Mouse (Mus musculus) lung, adult 2 months (tissue): Measurements from ENCODE around the gene Gm28051. TPM values are rescaled to one million over a fixed set of nuclear protein-coding genes. Genes with fewer than 3 reads are reported as not detected.

Source experiments
- DNase-seq: peaks from one replicate; pipeline ENCODE4 v3.0.0; 2022
- H3K4me1 ChIP-seq: fragments of 200-500 bp; 2 replicates; pipeline ENCODE4 v1.6.1; 2011; ENCODE audit warnings: low read length; ENCODE audit not compliant: control insufficient read depth, insufficient read depth
- H3K4me3 ChIP-seq: fragments of 200-500 bp; replicated peaks from 2 replicates; pipeline ENCODE3; 2011; ENCODE audit warnings: low read depth, mild to moderate bottlenecking, control low read depth, low read length; ENCODE audit errors: extremely low read depth
- CTCF ChIP-seq: fragments of 200-500 bp; IDR thresholded peaks from 2 replicates; pipeline ENCODE4 v1.5.1; 2011; ENCODE audit warnings: mild to moderate bottlenecking, low read length, control low read depth; ENCODE audit not compliant: insufficient read depth
- POLR2A ChIP-seq: fragments of 200-500 bp; IDR thresholded peaks from 2 replicates; pipeline ENCODE4 v1.6.1; 2011; ENCODE audit warnings: low read depth, mild to moderate bottlenecking, control low read depth, low read length, borderline replicate concordance; ENCODE audit errors: extremely low read depth
- WGBS: fragments of 180-500 bp; shearing (Covaris S2); methylation state at CpG from one replicate; pipeline ENCODE4 v1.1.7; 2018; 5-methylcytosine and 5-hydroxymethylcytosine counted together
- polyA plus RNA-seq: library from polyadenylated mRNA; depleted of rRNA; stranded (reverse); fragments of >200 nt; gene quantifications from 2 replicates; pipeline ENCODE4 v1.2.3, GENCODE M21; 2012

The Gm28051 gene
- polyA plus RNA-seq, 1 experiment: not detected

DNA sequence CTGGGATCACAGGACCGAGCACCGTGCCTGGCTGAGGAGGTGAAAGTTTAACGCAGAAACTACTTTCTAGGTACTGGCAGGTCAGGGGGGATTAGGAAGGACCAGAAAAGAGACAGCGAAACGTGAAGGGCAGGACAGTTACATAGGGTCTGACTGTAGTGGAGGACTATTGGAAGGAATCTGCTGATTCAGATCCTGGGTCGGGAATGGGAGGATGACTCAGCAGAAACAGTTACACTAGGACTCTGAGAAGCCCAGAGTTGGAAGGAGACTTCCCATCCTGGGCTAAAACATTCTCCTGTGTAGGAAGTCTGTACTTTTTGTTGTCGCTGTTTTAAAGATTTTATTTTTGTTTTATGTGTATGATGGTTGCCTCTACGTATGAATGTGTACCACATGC, 14.0 kb upstream of the Gm28051 start:
- WGBS: 97% methylated on average over 8 of the region's 8 CpGs
- TF ChIP-seq POLR2A (no peak), CTCF (no peak)
- H3K4me3 ChIP-seq: no peak overlapping the region
- no peak for DNase-seq
- no peaks in the 10 kb centered on the region for H3K4me1 ChIP-seq

DNA sequence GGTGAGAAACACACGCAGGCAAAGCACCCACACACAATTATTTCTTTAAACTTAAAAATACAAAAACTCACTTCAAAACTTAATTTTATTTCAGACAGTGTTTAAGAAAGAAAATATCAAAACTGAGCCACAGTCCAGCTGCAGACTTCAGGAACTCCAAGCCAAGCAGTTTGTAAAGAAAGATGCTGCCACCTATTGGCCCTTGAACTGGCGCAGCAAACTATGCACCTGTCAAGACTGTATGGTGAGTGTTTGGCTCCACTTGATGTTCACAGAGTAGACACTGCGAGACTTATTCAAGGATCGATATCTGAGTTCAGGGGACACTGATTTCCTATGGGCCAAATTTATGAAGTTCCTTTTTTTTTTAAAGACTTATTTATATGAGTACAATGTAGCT, 11.4 kb upstream of the Gm28051 start:
- Histone ChIP-seq H3K4me3 (no peak overlapping the region), H3K4me1 (no peaks in the 10 kb centered on the region)
- 86% methylated on average over 4 of the region's 4 CpGs for WGBS
- no peak for DNase-seq
- no peak for TF ChIP-seq POLR2A
- 0 out of 2 replicates have a peak, but pooled peaks have one; percentile 10 for TF ChIP-seq CTCF

DNA sequence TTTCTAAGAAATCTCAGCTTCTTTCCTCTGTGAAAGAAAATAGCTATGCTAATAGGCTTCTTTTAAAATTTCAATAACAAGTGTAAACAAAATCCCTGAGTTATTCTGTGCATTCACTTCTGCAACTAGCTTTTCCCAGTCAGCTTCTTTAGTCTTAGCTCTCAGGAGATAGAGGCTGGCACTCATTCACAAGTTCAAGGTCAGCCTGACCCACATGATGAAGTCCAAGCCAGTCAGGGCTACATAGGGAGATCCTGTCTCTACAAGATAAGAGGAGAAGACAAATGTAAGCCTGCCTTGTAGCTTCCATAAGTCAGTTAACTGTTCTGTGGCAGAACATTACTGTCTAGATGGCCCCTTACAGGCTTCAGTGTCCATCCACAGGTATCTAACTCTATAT, 6.1 kb upstream of the Gm28051 start:
- no peak for TF ChIP-seq CTCF
- TF ChIP-seq POLR2A: no peak
- H3K4me3 ChIP-seq: no peak overlapping the region

DNA sequence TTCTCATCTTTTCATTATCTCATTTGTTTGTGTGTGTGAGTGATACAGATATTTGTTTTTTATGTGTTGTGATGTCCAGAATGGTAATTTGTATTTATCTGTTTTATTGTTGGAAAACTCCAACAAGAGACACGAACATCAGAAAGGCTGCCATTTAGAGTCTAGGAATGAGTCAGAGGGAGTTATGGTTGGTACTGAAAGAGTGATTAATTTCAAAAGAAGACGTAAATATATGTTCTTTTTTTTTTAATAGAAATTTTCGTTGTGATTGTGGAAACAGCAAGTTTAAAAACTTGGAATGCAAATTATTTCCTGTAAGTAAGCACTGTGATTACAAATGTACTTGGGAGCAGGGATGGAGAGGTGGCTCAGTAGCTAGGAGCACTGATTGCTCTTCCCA, 4.1 kb upstream of the Gm28051 start:
- Histone ChIP-seq H3K4me3 (no peak overlapping the region), H3K4me1 (peaks cover 6% of the 10 kb centered on the region)
- DNase-seq: no peak
- TF ChIP-seq CTCF (no peak), POLR2A (no peak)
- WGBS: 67% methylated on average over 3 of the region's 3 CpGs

More for the DNA sequence above, 6.1 kb upstream of the Gm28051 start:
- DNase-seq: no peak
- H3K4me1 ChIP-seq: peaks cover 4% of the 10 kb centered on the region

DNA sequence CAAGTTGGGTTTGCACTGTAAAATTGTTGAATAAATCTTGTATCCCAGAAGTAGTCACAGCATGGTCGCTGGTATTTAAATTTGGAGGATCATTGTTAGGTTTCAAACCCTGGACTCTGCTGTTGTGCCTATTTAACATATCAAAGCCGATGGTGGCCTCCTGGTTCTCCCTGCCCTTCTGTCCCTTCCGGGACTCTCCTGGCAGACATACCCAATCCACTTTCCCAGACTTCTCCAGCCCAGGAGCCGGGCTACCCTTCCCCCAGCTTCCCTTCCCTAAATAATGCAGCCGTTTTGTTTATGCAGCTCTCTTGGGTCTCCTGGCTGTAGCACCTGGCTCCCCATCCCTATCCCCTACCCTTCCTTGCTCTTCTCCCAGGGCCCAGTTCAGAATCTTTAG, 1.4 kb upstream of the Gm28051 start:
- peak overlapping the region; percentile 97 for H3K4me3 ChIP-seq
- no peak for DNase-seq
- H3K4me1 ChIP-seq: peaks cover 6% of the 10 kb centered on the region
- no peak for TF ChIP-seq CTCF
- no peak for TF ChIP-seq POLR2A
- WGBS: 2% methylated on average over 5 of the region's 5 CpGs

DNA sequence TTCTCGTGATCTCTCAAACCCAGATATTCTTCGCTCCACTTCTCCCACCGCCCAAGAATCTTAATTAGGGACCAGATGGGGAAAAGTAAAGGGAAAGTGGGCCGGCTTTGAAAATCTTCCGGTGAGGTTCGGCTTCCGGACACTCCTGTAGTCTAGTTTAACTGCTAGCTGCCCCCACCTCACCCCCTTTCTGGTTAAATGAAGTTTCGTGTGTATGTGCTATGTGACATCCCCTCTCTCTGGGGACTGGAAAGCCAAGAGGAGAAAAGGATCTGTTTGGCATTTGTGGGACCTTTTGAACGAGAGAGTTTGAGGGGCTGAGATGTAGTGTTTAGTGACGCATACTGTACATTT, 815 bp upstream of the Gm28051 start, which contains the start of gene Gm20604:
Gene Gm20604 (minus strand): TSS at position 270 of the 354 bp plus-strand sequence.
- TF ChIP-seq POLR2A (no peak), CTCF (no peak)
- DNase-seq: no peak
- WGBS: under 1% methylated on average over 10 of the region's 10 CpGs
- H3K4me3 ChIP-seq: peak within 1 kb of the TSS; percentile 97
- peaks cover 6% of the 10 kb centered on the region for H3K4me1 ChIP-seq

DNA sequence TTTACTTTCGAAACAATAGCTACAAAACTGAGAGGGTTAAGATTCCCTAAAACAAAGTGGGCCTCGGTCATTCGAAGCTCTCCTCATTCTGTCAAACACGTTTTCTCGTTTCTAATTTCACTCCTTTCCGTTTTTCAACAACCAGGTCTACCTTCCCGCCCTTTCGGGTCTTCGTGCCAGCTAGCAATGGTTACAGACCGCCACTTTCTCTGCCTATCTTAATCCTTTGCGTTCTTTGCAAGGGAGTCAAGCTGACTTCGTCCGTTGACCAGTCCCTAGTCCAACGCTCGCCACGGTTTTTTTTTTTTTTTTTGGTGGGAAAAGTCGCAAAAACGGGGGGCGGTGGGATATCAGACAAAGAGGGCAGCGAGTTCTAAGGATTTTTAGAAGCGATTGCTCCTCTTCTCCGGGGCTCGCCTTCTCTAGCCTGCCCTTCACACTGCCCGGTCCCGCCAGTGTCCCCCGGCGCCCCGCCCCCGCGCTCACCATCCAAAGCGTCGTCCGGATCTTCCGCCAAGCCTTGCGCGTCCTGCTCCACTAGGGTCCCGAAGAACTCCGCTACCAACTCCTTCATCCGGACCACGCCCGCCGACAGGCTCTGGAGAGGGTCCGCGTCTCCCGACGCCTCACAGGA, 393 bp downstream of the Gm28051 start:
- WGBS: 1% methylated on average over 46 of the region's 46 CpGs
- Histone ChIP-seq H3K4me3 (peak overlapping the region; percentile 93), H3K4me1 (peaks cover 6% of the 10 kb centered on the region)
- no peak for DNase-seq
- TF ChIP-seq POLR2A: no peak
- no peak for TF ChIP-seq CTCF

DNA sequence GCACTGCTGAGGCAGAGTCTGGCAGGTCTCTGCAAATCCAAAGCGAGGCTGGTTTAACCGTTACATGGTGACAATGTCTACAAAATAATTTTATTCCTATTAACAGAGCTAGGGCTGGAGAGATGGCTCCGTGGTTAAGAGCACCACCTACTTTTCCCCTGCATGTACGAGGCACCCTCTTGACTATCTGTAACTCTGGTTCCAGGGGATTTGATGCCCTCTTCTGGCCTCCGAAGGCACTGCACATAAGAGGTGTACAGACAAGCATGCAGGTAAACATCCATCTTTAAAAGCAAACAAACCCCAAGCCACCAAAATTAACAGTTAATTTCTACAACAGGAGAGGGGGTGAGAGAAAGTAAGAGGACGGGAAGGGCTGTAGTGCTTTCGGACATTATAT, 1.3 kb downstream of the Gm28051 start:
- no peak for DNase-seq
- WGBS: 69% methylated on average over 7 of the region's 7 CpGs
- Histone ChIP-seq H3K4me1 (peaks cover 6% of the 10 kb centered on the region), H3K4me3 (no peak overlapping the region)
- TF ChIP-seq POLR2A (no peak), CTCF (0 out of 2 replicates have a peak, but pooled peaks have one; percentile 19)

DNA sequence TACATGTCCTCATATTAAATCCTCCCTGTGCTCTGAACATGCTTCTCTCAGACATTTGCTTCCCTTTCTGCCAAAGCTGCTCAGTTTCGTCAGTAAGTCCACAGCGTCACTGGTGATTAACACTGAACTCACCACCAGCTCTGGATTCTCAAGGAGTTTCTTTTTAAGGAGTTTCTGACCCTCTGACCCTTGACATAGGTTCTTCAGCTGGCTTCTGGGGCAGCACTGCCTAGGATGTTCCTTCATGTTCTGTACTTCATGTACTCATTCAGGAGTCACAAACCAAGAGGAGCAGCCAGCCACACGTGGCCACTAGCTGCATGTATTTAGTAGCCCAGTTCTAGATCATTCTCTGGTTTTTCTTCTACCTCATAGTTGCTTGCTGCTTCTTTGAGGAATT, 9.3 kb downstream of the Gm28051 start:
- WGBS: 78% methylated on average over 3 of the region's 3 CpGs
- H3K4me3 ChIP-seq: no peak overlapping the region
- H3K4me1 ChIP-seq: peaks cover 7% of the 10 kb centered on the region
- no peak for DNase-seq
- TF ChIP-seq CTCF: no peak
- TF ChIP-seq POLR2A: no peak

DNA sequence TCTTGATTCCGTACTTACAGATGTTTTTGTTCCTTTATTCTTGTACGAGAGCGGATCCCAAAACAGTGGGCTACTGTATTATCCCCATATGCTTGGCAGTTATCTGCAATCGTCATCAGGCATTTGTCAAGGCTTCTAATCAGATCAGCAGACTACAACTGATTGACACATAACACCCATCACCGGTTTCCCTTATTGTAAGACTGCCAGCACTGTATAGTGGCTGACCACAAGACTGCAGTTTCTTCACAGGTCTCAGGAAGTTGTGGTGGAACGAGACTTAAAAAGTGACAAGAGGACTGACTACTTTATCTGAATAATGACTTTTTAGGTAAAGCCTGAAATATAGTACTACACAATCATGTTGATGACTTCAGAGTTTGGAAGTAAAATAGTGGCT, 12.7 kb downstream of the Gm28051 start:
- TF ChIP-seq CTCF (no peak), POLR2A (no peak)
- Histone ChIP-seq H3K4me1 (peaks cover 7% of the 10 kb centered on the region), H3K4me3 (no peak overlapping the region)
- WGBS: 44% methylated on average over 6 of the region's 6 CpGs
- no peak for DNase-seq
